Mouse (Mus musculus) megakaryocyte-erythroid progenitor cell, adult 5-6 weeks (primary cell): ENCODE data around the gene Thra. TPM values are rescaled to one million over a fixed set of nuclear protein-coding genes. Genes with fewer than 3 reads are reported as not detected.

ENCODE experiments used
- ATAC-seq: replicated peaks from 2 replicates; pipeline ENCODE4 v1.8.0; 2016; ENCODE audit warnings: mild to moderate bottlenecking, inconsistent platforms; ENCODE audit not compliant: severe bottlenecking, poor library complexity, low FRiP score, low TSS enrichment
- total RNA-seq, 2 experiments: library from RNA; stranded (forward) in 1 of 2; stranded (reverse) in 1 of 2; fragments of 200-1000, 215-1000 nt in 1 of 2; fragments of >200 nt in 1 of 2; fragmentation: Nextera tagmentation in 1 of 2; gene quantifications; 2 replicates each; pipeline ENCODE4 v1.2.3; 2014 to 2017

The Thra gene
- total RNA-seq, 2 experiments from 2014 or later = 20.4 to 51.0 TPM

DNA sequence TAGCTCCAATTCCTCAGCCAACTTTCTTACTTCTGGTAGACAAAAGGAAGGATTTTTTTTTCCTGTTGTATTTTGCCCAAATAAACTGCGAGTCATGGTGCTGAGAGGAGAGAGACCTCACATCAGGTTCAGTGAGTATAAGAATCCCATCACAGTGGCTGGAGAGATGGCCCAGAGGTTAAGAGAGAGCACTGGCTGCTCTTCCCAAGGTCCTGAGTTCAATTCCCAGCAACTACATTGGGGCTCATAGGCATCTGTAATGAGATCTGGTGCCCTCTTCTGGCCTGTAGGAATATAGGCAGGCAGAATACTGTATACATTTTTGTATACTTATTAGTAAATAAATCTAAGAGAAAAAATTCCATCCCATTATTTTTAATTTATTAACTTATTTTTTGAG, 47.3 kb downstream of the Thra start:
- no peak for ATAC-seq

GRCm38 (mm10) chr11:98788139-98788538, 47.7 kb downstream of the Thra start:
- no peak for ATAC-seq

DNA sequence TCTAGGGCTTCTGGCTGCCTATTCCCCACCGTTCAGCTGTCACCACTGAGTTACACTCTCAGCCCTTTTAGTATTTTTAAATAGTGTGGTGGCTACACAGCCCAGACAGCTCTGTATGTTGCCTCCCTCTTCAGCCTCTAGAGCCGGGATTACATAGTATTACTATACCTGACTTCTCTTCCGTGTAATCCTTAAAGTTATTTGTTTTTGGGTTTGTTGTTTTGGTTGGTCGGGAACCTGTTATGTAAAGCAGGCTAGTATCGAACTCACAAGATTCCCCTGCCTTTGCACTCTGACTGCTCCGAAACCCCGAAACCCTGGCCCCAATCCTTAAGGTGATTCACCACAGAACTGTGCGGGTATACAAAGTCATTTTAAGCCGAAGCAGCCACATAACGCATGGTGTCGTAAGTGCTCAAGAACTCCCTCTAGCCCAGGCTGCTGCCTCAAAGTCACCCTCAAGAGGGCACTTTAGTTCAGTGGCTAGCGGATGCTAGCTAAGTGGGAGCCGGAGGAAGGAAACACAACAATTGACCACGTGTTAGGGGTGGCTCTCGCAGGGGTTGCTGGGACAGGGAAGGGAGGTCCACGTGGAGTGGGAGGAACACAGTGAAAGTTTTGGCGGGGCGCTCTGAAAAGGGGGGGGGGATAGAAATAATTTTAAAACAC, 48.2 kb downstream of the Thra start:
- peak; percentile 92 for ATAC-seq

- ATAC-seq = peak; percentile 33; the same call in 1 of the 2 replicates
Measured at GRCm38 (mm10) chr11:98789219-98789807, 48.9 kb downstream of the Thra start.

DNA sequence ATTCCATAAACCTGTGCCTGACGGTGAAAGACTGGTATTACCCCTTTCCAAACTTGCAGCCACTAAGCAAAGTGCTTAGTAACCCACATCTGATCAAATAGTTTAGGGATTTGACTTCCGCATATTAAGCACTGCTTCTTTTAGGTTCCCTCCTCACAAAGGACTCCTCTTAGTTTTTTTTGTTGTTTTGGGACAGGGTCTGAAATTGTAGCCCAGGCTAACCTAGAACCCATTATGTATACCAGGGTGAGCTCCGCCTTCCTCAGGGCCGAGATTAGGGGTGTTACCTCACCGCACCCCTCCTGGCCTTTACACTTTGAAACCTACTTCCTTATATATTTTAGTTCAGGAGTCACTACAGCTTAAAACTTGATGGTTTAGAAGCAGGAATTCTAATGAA, 49.4 kb downstream of the Thra start:
- no peak for ATAC-seq

GRCm38 (mm10) chr11:98790631-98791205, 50.3 kb downstream of the Thra start:
- ATAC-seq = no peak

DNA sequence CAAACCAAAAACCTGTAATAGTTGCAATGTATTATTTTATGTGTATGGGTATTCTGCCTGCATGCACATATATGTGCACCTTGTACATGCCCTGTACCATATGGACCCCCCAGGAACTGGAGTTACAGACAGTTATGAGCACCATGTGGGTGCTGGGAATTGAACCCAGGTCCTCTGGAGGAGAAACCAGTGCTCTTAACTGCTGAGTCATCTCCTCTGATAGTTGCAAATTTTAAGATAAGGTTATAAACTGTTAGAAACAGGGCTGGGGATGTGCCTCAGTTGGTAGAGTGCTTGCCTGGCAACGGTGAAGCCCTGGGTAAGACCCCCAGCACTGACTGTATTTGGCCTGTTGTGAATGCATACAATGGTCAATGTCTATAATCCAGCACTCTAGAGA, 51.0 kb downstream of the Thra start:
- ATAC-seq = no peak

GRCm38 (mm10) chr11:98792081-98792480, 51.6 kb downstream of the Thra start:
- ATAC-seq = no peak

DNA sequence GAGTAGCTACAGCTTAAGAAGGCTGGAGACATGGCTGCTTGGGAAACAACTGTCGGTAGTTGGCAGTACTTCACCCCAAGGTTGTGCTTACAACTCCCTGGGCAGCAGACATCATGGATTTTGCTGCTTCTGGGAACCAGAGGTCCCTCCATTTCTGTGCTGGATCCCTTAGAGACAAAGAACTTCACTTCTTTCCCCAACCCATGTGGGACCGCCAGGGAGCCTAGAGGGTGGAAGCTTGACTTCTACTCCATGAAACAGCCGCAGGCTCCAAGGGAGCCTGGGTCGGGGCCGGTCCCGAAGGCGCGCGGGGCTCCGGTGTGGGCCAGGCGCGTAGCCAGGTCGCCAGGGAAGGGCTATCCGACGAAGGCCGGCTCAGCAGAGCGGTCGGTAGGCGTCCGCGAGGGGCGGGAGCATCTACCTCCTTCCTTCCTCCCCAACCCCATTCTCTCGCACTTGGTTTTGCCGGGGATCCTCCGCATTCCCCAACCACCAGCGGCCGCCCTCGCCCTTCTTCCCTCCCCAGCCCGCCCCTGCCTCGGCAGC, 54.1 kb downstream of the Thra start:
- ATAC-seq = peak; percentile 51

GRCm38 (mm10) chr11:98795015-98795713, 54.7 kb downstream of the Thra start, which contains the start of gene Msl1:
Gene Msl1, plus strand, starts transcription at chr11:98795516.
- ATAC-seq = peak; percentile 38

GRCm38 (mm10) chr11:98795714-98796514, 55.5 kb downstream of the Thra start:
- peak; percentile 8; the same call in 1 of the 2 replicates for ATAC-seq

GRCm38 (mm10) chr11:98796515-98797216, 56.2 kb downstream of the Thra start:
- ATAC-seq = 0 out of 2 replicates have a peak, but pooled peaks have one; percentile 10

DNA sequence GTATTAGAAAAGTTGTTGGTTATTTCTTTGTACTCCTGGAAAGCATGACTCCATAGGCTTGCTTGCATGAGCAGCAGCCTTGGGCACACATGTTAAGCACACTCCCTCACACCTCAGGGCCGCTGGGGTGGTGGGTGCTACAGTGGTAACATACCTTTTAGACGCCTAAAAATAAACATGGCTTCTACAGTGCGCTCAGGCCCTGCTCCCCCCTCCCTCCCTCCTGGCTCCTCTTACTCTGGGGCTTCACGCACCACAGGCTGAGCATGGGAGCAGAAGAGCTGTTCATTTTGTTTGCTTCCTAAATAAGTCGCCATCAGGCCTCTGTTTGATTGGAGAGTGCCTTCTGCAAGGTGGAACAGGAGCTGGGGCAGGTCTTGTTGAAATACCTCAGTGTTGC, 56.9 kb downstream of the Thra start:
- no peak for ATAC-seq

DNA sequence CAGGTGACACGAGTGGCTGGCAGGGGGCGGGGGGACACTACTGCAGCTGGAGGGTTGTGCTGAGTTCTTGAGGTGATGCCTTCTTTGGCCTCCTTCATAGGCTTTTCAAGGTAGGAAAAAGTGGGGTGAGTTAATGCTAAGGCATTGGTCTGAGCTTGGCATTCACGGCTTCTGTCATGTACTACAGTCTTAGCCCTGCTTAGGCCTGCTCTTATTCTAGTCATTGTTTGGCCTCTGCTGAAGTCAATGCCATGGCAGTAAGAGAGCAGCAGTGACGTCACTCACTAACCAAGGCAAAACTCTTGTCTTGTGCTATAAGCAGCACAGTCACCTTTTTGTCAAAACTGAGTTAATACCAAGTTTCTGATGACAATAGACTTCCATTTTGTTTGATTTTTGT, 57.5 kb downstream of the Thra start:
- ATAC-seq = no peak

GRCm38 (mm10) chr11:98804605-98805004, 64.2 kb downstream of the Thra start, which contains the start of gene Casc3:
Gene Casc3, plus strand, starts transcription at chr11:98804905.
- no peak for ATAC-seq

DNA sequence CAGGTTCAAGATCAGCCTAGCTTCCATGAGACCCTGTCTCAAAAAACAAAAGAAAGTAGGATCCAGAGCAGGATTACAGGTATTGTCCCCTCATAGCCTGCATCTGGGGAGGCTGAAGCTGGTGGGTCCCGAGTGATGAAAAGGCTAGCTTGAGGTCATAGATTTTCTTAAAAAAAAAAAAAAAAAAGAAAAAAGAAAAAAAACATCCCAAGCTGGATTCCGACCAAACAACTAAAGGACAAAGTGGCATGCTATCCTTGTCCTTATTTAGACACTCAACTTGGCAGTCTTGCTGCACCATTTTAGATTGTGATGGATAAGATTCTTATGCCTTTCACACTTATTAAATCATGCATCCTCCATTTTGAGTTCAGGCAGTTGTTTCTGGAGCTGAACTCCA, 68.0 kb downstream of the Thra start:
- no peak for ATAC-seq

GRCm38 (mm10) chr11:98809457-98810290, 69.2 kb downstream of the Thra start:
- peak; percentile 98 for ATAC-seq

GRCm38 (mm10) chr11:98810686-98811085, 70.2 kb downstream of the Thra start:
- no peak for ATAC-seq
